Mouse (Mus musculus): ENCODE measurements around the gene Gabrp. TPM values are rescaled to one million over a fixed set of nuclear protein-coding genes. Genes with fewer than 3 reads are reported as not detected.

Gabrp gene
- not detected for total RNA-seq (2023)

GRCm38 (mm10) chr11:33578859-33579258 lies at the start of gene Gabrp:
Gene Gabrp, minus strand, starts transcription at chr11:33578959.

GRCm38 (mm10) chr11:33598986-33599385 lies 20.2 kb upstream of the Gabrp start, which contains the start of gene D130052B06Rik:
Gene D130052B06Rik, plus strand, starts transcription at chr11:33599302.

GRCm38 (mm10) chr11:33513376-33513991 lies 65.3 kb downstream of the Gabrp start, which contains the start of gene Ranbp17:
Gene Ranbp17, minus strand, starts transcription at chr11:33513746.

Other genes with a start within 250 kb of the Gabrp start
- not detected for gene Ranbp17, start 65.2 kb downstream of the Gabrp start, total RNA-seq (2023)
- gene D130052B06Rik, start 20.3 kb upstream of the Gabrp start, total RNA-seq (2023) = not detected